Mouse (Mus musculus) midbrain, embryonic 13.5 days (tissue): Measurements from ENCODE around the gene Dock9. TPM values are rescaled to one million over a fixed set of nuclear protein-coding genes. Genes with fewer than 3 reads are reported as not detected.

Experiments
- ATAC-seq: fragments of 200-750 bp; cut with Nextera tagmentation; 2 replicates; pipeline ENCODE4 v1.8.0; 2017; ENCODE audit warnings: mild to moderate bottlenecking, moderate TSS enrichment, moderate library complexity
- H3K27ac ChIP-seq: fragments of 300-500 bp; sonication (generic); 2 replicates; pipeline ENCODE4 v1.5.1; 2015; ENCODE audit warnings: inconsistent platforms, mild to moderate bottlenecking, moderate library complexity
- H3K27me3 ChIP-seq: fragments of 300-500 bp; sonication (generic); 2 replicates; pipeline ENCODE4 v1.6.1; 2015; ENCODE audit warnings: mild to moderate bottlenecking, inconsistent platforms
- H3K36me3 ChIP-seq: fragments of 300-500 bp; sonication (generic); 2 replicates; pipeline ENCODE4 v1.6.1; 2015; ENCODE audit warnings: mild to moderate bottlenecking, inconsistent platforms
- H3K4me1 ChIP-seq: fragments of 300-500 bp; sonication (generic); replicated peaks from 2 replicates; pipeline ENCODE4 v1.6.1; 2015; ENCODE audit warnings: inconsistent platforms
- H3K4me2 ChIP-seq: fragments of 300-500 bp; sonication (generic); replicated peaks from 2 replicates; pipeline ENCODE4 v1.6.1; 2015; ENCODE audit warnings: moderate library complexity, mild to moderate bottlenecking, inconsistent platforms
- H3K4me3 ChIP-seq: fragments of 300-500 bp; sonication (generic); replicated peaks from 2 replicates; pipeline ENCODE4 v1.5.1; 2015; ENCODE audit warnings: mild to moderate bottlenecking, inconsistent platforms
- H3K9ac ChIP-seq: fragments of 300-500 bp; sonication (generic); replicated peaks from 2 replicates; pipeline ENCODE4 v1.6.1; 2015; ENCODE audit warnings: mild to moderate bottlenecking, inconsistent platforms
- H3K9me3 ChIP-seq: fragments of 300-500 bp; sonication (generic); 2 replicates; pipeline ENCODE4 v1.6.1; 2016; ENCODE audit warnings: mild to moderate bottlenecking, inconsistent platforms
- WGBS: fragments of 180-500 bp; shearing (Covaris S2); methylation state at CpG from one replicate; pipeline ENCODE4 v1.1.7; 2015; 5-methylcytosine and 5-hydroxymethylcytosine counted together
- polyA plus RNA-seq: library from polyadenylated mRNA; unstranded; fragments of >200 nt; fragmentation: Nextera tagmentation; extraction: Ambion mirVana; gene quantifications from 2 replicates; pipeline ENCODE4 v1.2.1, GENCODE M21; 2015

Dock9 gene
- polyA plus RNA-seq, 1 experiment from 2014 or later: 5.5 TPM

- H3K4me2 ChIP-seq: no peak overlapping the region
- no peaks in the 10 kb centered on the region for H3K27me3 ChIP-seq
- no peaks in the 10 kb centered on the region for H3K9me3 ChIP-seq
- no peak overlapping the region for H3K27ac ChIP-seq
- no peaks in the 10 kb centered on the region for H3K4me1 ChIP-seq
- WGBS: 91% methylated on average over 6 of the region's 6 CpGs
- H3K4me3 ChIP-seq: no peak overlapping the region
- no peak overlapping the region for H3K9ac ChIP-seq
- no peak for ATAC-seq
- no peaks in the 10 kb centered on the region for H3K36me3 ChIP-seq
Measured at GRCm38 (mm10) chr14:121788451-121788850, 9.2 kb downstream of the Dock9 start.

DNA sequence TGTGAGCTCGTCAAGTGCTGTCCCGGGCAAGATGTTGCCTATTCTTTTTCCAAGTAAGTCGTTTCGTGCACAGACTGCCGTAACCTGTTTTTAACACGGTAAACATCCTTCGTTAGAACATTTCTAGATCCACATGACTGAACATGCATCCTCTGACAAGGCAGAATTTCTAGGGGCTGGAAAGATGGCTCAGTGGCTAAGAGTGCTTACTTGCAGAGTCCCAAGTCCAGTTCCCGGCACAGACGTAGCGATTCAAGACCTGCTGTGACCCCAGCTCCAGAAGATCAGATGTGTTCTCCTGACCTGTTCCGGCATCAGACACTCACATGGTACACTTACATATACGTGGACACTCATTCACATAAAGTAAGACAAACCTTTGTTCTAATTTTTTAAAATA, 10.2 kb downstream of the Dock9 start:
- no peak overlapping the region for H3K4me3 ChIP-seq
- H3K4me1 ChIP-seq: no peaks in the 10 kb centered on the region
- H3K9me3 ChIP-seq: no peaks in the 10 kb centered on the region
- H3K27me3 ChIP-seq: no peaks in the 10 kb centered on the region
- no peaks in the 10 kb centered on the region for H3K36me3 ChIP-seq
- H3K4me2 ChIP-seq: no peak overlapping the region
- no peak overlapping the region for H3K9ac ChIP-seq
- WGBS: 89% methylated on average over 12 of the region's 12 CpGs
- H3K27ac ChIP-seq: no peak overlapping the region
- ATAC-seq: no peak

DNA sequence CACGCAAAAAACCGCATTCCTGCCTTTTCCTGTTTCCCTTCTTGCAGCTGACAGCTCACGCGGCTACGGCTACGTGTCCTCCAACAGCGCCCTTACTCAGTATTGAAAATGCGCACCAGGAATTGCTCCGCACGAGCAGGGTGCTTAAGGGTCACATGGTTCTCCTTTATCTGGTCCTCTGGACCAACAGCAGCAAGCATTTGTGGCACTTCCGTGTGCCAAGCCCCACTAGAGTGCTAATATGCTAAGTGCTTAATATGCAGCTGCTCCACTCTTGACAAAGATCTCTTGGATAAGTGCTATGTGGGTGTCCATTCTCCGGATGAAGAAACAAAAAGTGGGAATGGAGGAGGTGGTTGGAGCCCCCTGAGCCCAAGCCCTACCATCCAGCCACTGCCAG, 10.7 kb downstream of the Dock9 start:
- Histone ChIP-seq H3K4me1 (no peaks in the 10 kb centered on the region), H3K9me3 (no peaks in the 10 kb centered on the region), H3K9ac (no peak overlapping the region), H3K27me3 (no peaks in the 10 kb centered on the region), H3K4me2 (no peak overlapping the region), H3K4me3 (no peak overlapping the region), H3K36me3 (no peaks in the 10 kb centered on the region), H3K27ac (no peak overlapping the region)
- no peak for ATAC-seq
- 87% methylated on average over 12 of the region's 12 CpGs for WGBS

GRCm38 (mm10) chr14:121785394-121785793, 12.2 kb downstream of the Dock9 start:
- H3K27ac ChIP-seq: no peak overlapping the region
- no peak overlapping the region for H3K4me2 ChIP-seq
- H3K36me3 ChIP-seq: no peaks in the 10 kb centered on the region
- WGBS: 86% methylated on average over 1 of the region's 1 CpGs
- H3K9me3 ChIP-seq: no peaks in the 10 kb centered on the region
- H3K4me1 ChIP-seq: no peaks in the 10 kb centered on the region
- no peak overlapping the region for H3K4me3 ChIP-seq
- H3K27me3 ChIP-seq: no peaks in the 10 kb centered on the region
- no peak for ATAC-seq
- no peak overlapping the region for H3K9ac ChIP-seq

DNA sequence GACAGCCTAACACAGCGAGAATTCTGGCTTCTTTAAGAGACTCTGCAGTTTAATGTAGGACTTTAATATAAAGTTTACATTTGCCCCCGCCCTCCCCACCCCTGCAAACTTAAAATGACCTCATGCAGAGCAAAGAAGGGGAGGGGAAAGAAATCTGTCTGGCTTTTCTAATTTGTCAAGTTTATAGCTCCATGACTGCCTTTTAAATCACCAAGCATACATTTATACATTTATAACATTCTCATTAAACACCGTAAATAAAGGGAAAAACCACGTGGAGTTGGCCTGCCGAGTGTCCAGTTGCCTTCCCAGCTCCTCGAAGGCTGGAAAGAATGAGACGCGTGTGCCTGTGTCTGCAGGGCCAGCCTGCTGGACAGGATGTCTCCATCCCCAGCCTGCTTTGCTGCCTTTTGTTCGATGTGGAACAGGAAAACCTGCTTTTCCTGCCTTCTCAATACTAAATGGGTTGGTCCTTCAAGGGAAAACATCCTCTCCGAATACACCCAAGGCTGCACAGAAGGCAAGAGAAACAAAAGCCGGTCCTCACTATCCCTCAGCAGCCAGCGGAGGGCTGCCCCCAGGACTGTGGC, 16.6 kb downstream of the Dock9 start:
- H3K4me2 ChIP-seq: no peak overlapping the region
- no peaks in the 10 kb centered on the region for H3K27me3 ChIP-seq
- WGBS: 68% methylated on average over 12 of the region's 12 CpGs
- no peak overlapping the region for H3K27ac ChIP-seq
- no peaks in the 10 kb centered on the region for H3K4me1 ChIP-seq
- H3K4me3 ChIP-seq: no peak overlapping the region
- no peaks in the 10 kb centered on the region for H3K36me3 ChIP-seq
- H3K9ac ChIP-seq: no peak overlapping the region
- no peaks in the 10 kb centered on the region for H3K9me3 ChIP-seq
- ATAC-seq: no peak

- no peaks in the 10 kb centered on the region for H3K4me1 ChIP-seq
- no peak overlapping the region for H3K4me2 ChIP-seq
- no peak for ATAC-seq
- no peaks in the 10 kb centered on the region for H3K36me3 ChIP-seq
- no peaks in the 10 kb centered on the region for H3K9me3 ChIP-seq
- 77% methylated on average over 11 of the region's 11 CpGs for WGBS
- no peaks in the 10 kb centered on the region for H3K27me3 ChIP-seq
- no peak overlapping the region for H3K9ac ChIP-seq
- H3K27ac ChIP-seq: no peak overlapping the region
- no peak overlapping the region for H3K4me3 ChIP-seq
Measured at GRCm38 (mm10) chr14:121780144-121780913, 17.3 kb downstream of the Dock9 start.

GRCm38 (mm10) chr14:121779620-121780019, 18.0 kb downstream of the Dock9 start:
- no peak overlapping the region for H3K27ac ChIP-seq
- H3K4me2 ChIP-seq: no peak overlapping the region
- H3K9ac ChIP-seq: no peak overlapping the region
- WGBS: 80% methylated on average over 3 of the region's 3 CpGs
- no peak overlapping the region for H3K4me3 ChIP-seq
- no peaks in the 10 kb centered on the region for H3K4me1 ChIP-seq
- no peaks in the 10 kb centered on the region for H3K27me3 ChIP-seq
- no peaks in the 10 kb centered on the region for H3K36me3 ChIP-seq
- no peak for ATAC-seq
- no peaks in the 10 kb centered on the region for H3K9me3 ChIP-seq

- no peak overlapping the region for H3K27ac ChIP-seq
- no peaks in the 10 kb centered on the region for H3K27me3 ChIP-seq
- 89% methylated on average over 4 of the region's 4 CpGs for WGBS
- no peak overlapping the region for H3K4me3 ChIP-seq
- no peaks in the 10 kb centered on the region for H3K9me3 ChIP-seq
- no peak overlapping the region for H3K4me2 ChIP-seq
- no peak overlapping the region for H3K9ac ChIP-seq
- H3K4me1 ChIP-seq: no peaks in the 10 kb centered on the region
- no peaks in the 10 kb centered on the region for H3K36me3 ChIP-seq
- ATAC-seq: no peak
Measured at GRCm38 (mm10) chr14:121777279-121777831, 20.3 kb downstream of the Dock9 start.

DNA sequence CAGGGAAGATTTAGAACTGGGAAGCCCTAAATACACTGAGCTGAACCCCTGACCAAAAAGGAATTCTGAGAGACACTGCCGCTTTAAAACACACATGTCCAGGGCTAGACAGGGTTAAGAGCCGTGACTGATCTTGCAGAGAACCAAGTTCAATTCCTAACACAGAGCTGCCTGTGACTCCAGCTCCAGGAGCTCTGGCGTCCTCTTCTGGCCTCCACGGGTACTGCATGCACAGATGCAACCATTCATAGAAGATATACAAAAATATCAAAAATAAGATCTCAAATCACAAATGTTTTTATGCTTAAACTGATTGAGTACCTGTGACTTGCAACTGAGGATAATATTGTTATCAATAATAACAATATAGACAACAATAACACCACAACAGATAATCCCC, 20.9 kb downstream of the Dock9 start:
- no peak overlapping the region for H3K4me2 ChIP-seq
- H3K36me3 ChIP-seq: no peaks in the 10 kb centered on the region
- H3K27ac ChIP-seq: no peak overlapping the region
- no peaks in the 10 kb centered on the region for H3K4me1 ChIP-seq
- no peak overlapping the region for H3K4me3 ChIP-seq
- no peaks in the 10 kb centered on the region for H3K9me3 ChIP-seq
- WGBS: 85% methylated on average over 4 of the region's 4 CpGs
- H3K27me3 ChIP-seq: no peaks in the 10 kb centered on the region
- ATAC-seq: no peak
- H3K9ac ChIP-seq: no peak overlapping the region

- H3K9ac ChIP-seq: no peak overlapping the region
Measured at GRCm38 (mm10) chr14:121762021-121762452, 35.6 kb downstream of the Dock9 start.

GRCm38 (mm10) chr14:121760403-121760802, 37.2 kb downstream of the Dock9 start:
- H3K9ac ChIP-seq: no peak overlapping the region
- peaks cover 7% of the 10 kb centered on the region for H3K4me1 ChIP-seq
- H3K27me3 ChIP-seq: peaks cover 14% of the 10 kb centered on the region; the same call in 1 of the 2 replicates
- no peak overlapping the region for H3K4me3 ChIP-seq
- H3K36me3 ChIP-seq: no peaks in the 10 kb centered on the region
- no peak overlapping the region for H3K4me2 ChIP-seq
- no peak for ATAC-seq
- 87% methylated on average over 5 of the region's 5 CpGs for WGBS
- H3K9me3 ChIP-seq: no peaks in the 10 kb centered on the region
- H3K27ac ChIP-seq: no peak overlapping the region

More at GRCm38 (mm10) chr14:121762021-121762452, 35.6 kb downstream of the Dock9 start:
- Histone ChIP-seq H3K27me3 (peaks cover 14% of the 10 kb centered on the region; the same call in 1 of the 2 replicates), H3K4me3 (no peak overlapping the region), H3K27ac (0 out of 2 replicates have a peak overlapping the region, but pooled peaks have one; percentile 7), H3K4me2 (no peak overlapping the region), H3K36me3 (no peaks in the 10 kb centered on the region), H3K9me3 (no peaks in the 10 kb centered on the region), H3K4me1 (peaks cover 7% of the 10 kb centered on the region)
- 38% methylated on average over 11 of the region's 11 CpGs for WGBS
- ATAC-seq: peak; percentile 69

- Histone ChIP-seq H3K27me3 (0 out of 2 replicates have a peak, but pooled peaks cover 4% of the 10 kb centered on the region), H3K9ac (no peak overlapping the region), H3K4me2 (no peak overlapping the region), H3K4me3 (no peak overlapping the region), H3K27ac (no peak overlapping the region), H3K4me1 (no peaks in the 10 kb centered on the region), H3K9me3 (no peaks in the 10 kb centered on the region), H3K36me3 (no peaks in the 10 kb centered on the region)
- WGBS: 66% methylated on average over 11 of the region's 11 CpGs
- no peak for ATAC-seq
Measured at GRCm38 (mm10) chr14:121754110-121754509, 43.5 kb downstream of the Dock9 start.
